Mouse (Mus musculus) testis, adult 2 months (tissue): ENCODE results near the gene Ntrk2.

ENCODE experiments used
- CTCF ChIP-seq: fragments of 200-500 bp; IDR thresholded peaks from 2 replicates; pipeline ENCODE4 v1.5.1; 2012; ENCODE audit warnings: low read depth, mild to moderate bottlenecking, inconsistent platforms, low read length, moderate library complexity; ENCODE audit not compliant: control insufficient read depth, insufficient read depth, insufficient replicate concordance
- POLR2A ChIP-seq: fragments of 200-500 bp; IDR thresholded peaks from 2 replicates; pipeline ENCODE4 v1.6.1; 2012; ENCODE audit warnings: low read depth, mild to moderate bottlenecking, inconsistent platforms, low read length, moderate library complexity; ENCODE audit not compliant: control insufficient read depth

GRCm38 (mm10) chr13:59143141-59143744 is 336.9 kb downstream of the Ntrk2 start:
- TF ChIP-seq CTCF (no peak), POLR2A (no peak)
